In genomic region chr7:34943581-34944123, GRCm38 (mm10) we compare ENCODE assay signal across 17 mouse cellular contexts. TPM values are rescaled to one million over a fixed set of nuclear protein-coding genes. Genes with fewer than 3 reads are reported as not detected.
DNase-seq lines count a peak whose midpoint lies in the region; ATAC-seq and TF ChIP-seq lines count a peak whose summit lies in the region.
"Had no signal": no experiment of that assay in that cellular context is flagged by ENCODE, and none has a peak within 500 bp of the region (broad histone marks: within the 10 kb centered on the region; RNA-seq: fewer than 3 reads in every experiment).

No protein-coding gene starts in this region.

- no peak for TF ChIP-seq EP300 in liver, postnatal 0 days (IDR thresholded peaks at IDR 0.05; ENCODE audit: low read depth)
- TF ChIP-seq EP300 in CH12.LX (IDR thresholded peaks at IDR 0.05; ENCODE audit: low read length) (no peak), ES-Bruce4 (IDR thresholded peaks at IDR 0.05; ENCODE audit: insufficient read depth, low read depth, low read length) (no peak)

- H3K27ac ChIP-seq in liver, postnatal 0 days (ENCODE audit: low read depth): no peak overlapping the region
- no peak overlapping the region for H3K27ac ChIP-seq in CH12.LX (ENCODE audit: insufficient read depth, low read depth)
- no peak overlapping the region for H3K27ac ChIP-seq in ES-Bruce4 (ENCODE audit: insufficient read depth, low read length)
- no peak overlapping the region for H3K27ac ChIP-seq in forebrain, embryonic 12.5 days
- H3K27ac ChIP-seq in forebrain, embryonic 10.5 days: no peak overlapping the region
- H3K27ac ChIP-seq: embryonic facial prominence, embryonic 13.5 days; hindbrain, embryonic 13.5 days; neural tube, embryonic 15.5 days had no signal

- no peaks in the 10 kb centered on the region for H3K79me2 ChIP-seq in CH12.LX (replicated peaks; ENCODE audit: control insufficient read depth, extremely low read depth, insufficient read depth, poor library complexity, severe bottlenecking)

- dilution Hi-C loops in CH12.LX (cut with MboI; ENCODE audit: extremely low pct_ligation_motif_present, extremely low pct_unique_long_range_greater_than_20kb, low sequenced_read_pairs): no loop called here

- peaks cover 7% of the 10 kb centered on the region; the same call in 1 of the 2 replicates for H3K36me3 ChIP-seq in liver, postnatal 0 days (replicated peaks; ENCODE audit: insufficient read depth, low read length)
- H3K36me3 ChIP-seq in CH12.LX (replicated peaks in 1 of 2; ENCODE audit: control insufficient read depth in 1 of 2, insufficient read depth in 1 of 2, low read length in 1 of 2) (peaks cover 30 to 83% of the 10 kb centered on the region in 2 experiments), ES-Bruce4 (ENCODE audit: control insufficient read depth, insufficient read depth, low read length, poor library complexity, severe bottlenecking) (0 out of 2 replicates have a peak, but pooled peaks cover 2% of the 10 kb centered on the region)
- H3K36me3 ChIP-seq in forebrain, embryonic 12.5 days (replicated peaks): 0 out of 2 replicates have a peak, but pooled peaks cover 7% of the 10 kb centered on the region
- peaks cover 31% of the 10 kb centered on the region for H3K36me3 ChIP-seq in forebrain, embryonic 10.5 days (replicated peaks)
- H3K36me3 ChIP-seq: hindbrain, embryonic 13.5 days had no signal

- TF ChIP-seq CTCF in liver, postnatal 0 days (IDR thresholded peaks at IDR 0.05; ENCODE audit: low read depth): peak; percentile 31
- TF ChIP-seq CTCF in CH12.LX (conservative IDR thresholded peaks at IDR 0.05 in 1 of 2, IDR thresholded peaks at IDR 0.05 in 1 of 2; ENCODE audit: low read depth in 2 of 2, low read length in 2 of 2): peak in 1 of 2 experiments; percentile 50; a peak in 2 of 4 replicates
- peak; percentile 13 for TF ChIP-seq CTCF in ES-Bruce4 (IDR thresholded peaks at IDR 0.05; ENCODE audit: low read depth, low read length)

- H3K4me1 ChIP-seq in liver, postnatal 0 days (ENCODE audit: insufficient read depth): no peaks in the 10 kb centered on the region
- H3K4me1 ChIP-seq in CH12.LX (ENCODE audit: control insufficient read depth in 1 of 2, insufficient read depth in 2 of 2): peaks cover 0 to 13% of the 10 kb centered on the region in 2 experiments; a peak in 2 of 4 replicates
- no peaks in the 10 kb centered on the region for H3K4me1 ChIP-seq in ES-Bruce4 (ENCODE audit: control insufficient read depth, insufficient read depth, low read length)
- peaks cover 53% of the 10 kb centered on the region for H3K4me1 ChIP-seq in forebrain, embryonic 12.5 days
- H3K4me1 ChIP-seq in forebrain, embryonic 10.5 days: peaks cover 31% of the 10 kb centered on the region

- no peak overlapping the region for H3K4me3 ChIP-seq in liver, postnatal 0 days (ENCODE audit: low read depth, low read length)
- H3K4me3 ChIP-seq in CH12.LX (replicated peaks in 1 of 3; ENCODE audit: low read depth in 2 of 3, low read length in 2 of 3, poor library complexity in 1 of 3) (no peak overlapping the region), ES-Bruce4 (ENCODE audit: low read depth, low read length) (no peak overlapping the region)
- H3K4me3 ChIP-seq in forebrain, embryonic 12.5 days (replicated peaks): no peak overlapping the region
- no peak overlapping the region for H3K4me3 ChIP-seq in forebrain, embryonic 10.5 days
- H3K4me3 ChIP-seq: embryonic facial prominence, embryonic 13.5 days; hindbrain, embryonic 13.5 days; neural tube, embryonic 15.5 days had no signal

- TF ChIP-seq POLR2A in CH12.LX (IDR thresholded peaks at IDR 0.05; ENCODE audit: low read depth, low read length): no peak
- TF ChIP-seq POLR2A in ES-Bruce4 (IDR thresholded peaks at IDR 0.05; ENCODE audit: insufficient read depth, low read length): no peak

- DNase-seq in liver, postnatal 0 days: no peak
- DNase-seq in liver: no peak
- no peak for DNase-seq in CH12.LX (ENCODE audit: extremely low read depth)
- peak; percentile 46 for DNase-seq in thymus, postnatal 0 days (ENCODE audit: low spot score)
- no peak for DNase-seq in forebrain, embryonic 10.5 days (ENCODE audit: extremely low spot score, low spot score)
- DNase-seq: adrenal gland, postnatal 10 days; cerebellum, adult 9-10 months; gastrocnemius, postnatal 25 days; kidney, adult 2 months; kidney, postnatal 25 days; lung, postnatal 14 days had no signal

- 61% methylated on average over 4 of the region's 4 CpGs for WGBS in liver, postnatal 0 days (ENCODE audit: insufficient replicate concordance)
- WGBS in forebrain, embryonic 12.5 days: 73% methylated on average over 4 of the region's 4 CpGs
- 77% methylated on average over 4 of the region's 4 CpGs for WGBS in forebrain, embryonic 10.5 days

- H3K9me3 ChIP-seq in liver, postnatal 0 days (ENCODE audit: low read length): no peaks in the 10 kb centered on the region
- H3K9me3 ChIP-seq in CH12.LX (replicated peaks; ENCODE audit: low read length) (no peaks in the 10 kb centered on the region), ES-Bruce4 (replicated peaks; ENCODE audit: control insufficient read depth, insufficient read depth, low read length, poor library complexity, severe bottlenecking) (no peaks in the 10 kb centered on the region)
- no peaks in the 10 kb centered on the region for H3K9me3 ChIP-seq in forebrain, embryonic 12.5 days
- H3K9me3 ChIP-seq in forebrain, embryonic 10.5 days: no peaks in the 10 kb centered on the region
- H3K9me3 ChIP-seq: embryonic facial prominence, embryonic 13.5 days; hindbrain, embryonic 13.5 days; neural tube, embryonic 15.5 days had no signal

- H3K27me3 ChIP-seq in liver, postnatal 0 days (ENCODE audit: insufficient read depth, low read length): no peaks in the 10 kb centered on the region
- H3K27me3 ChIP-seq in CH12.LX (replicated peaks): no peaks in the 10 kb centered on the region
- H3K27me3 ChIP-seq in ES-Bruce4 (ENCODE audit: control insufficient read depth, insufficient read depth, low read length, poor library complexity, severe bottlenecking): no peaks in the 10 kb centered on the region
- H3K27me3 ChIP-seq in forebrain, embryonic 12.5 days: no peaks in the 10 kb centered on the region
- no peaks in the 10 kb centered on the region for H3K27me3 ChIP-seq in forebrain, embryonic 10.5 days (ENCODE audit: poor library complexity, severe bottlenecking)
- H3K27me3 ChIP-seq: embryonic facial prominence, embryonic 13.5 days; hindbrain, embryonic 13.5 days; neural tube, embryonic 15.5 days had no signal

- no peak overlapping the region for H3K9ac ChIP-seq in liver, postnatal 0 days (replicated peaks)
- H3K9ac ChIP-seq in CH12.LX (ENCODE audit: insufficient read depth, low read depth) (no peak overlapping the region), ES-Bruce4 (ENCODE audit: low read depth, poor library complexity, severe bottlenecking) (no peak overlapping the region)
- no peak overlapping the region for H3K9ac ChIP-seq in forebrain, embryonic 12.5 days
- H3K9ac ChIP-seq: embryonic facial prominence, embryonic 13.5 days; hindbrain, embryonic 13.5 days; neural tube, embryonic 15.5 days had no signal

- in situ Hi-C loops in CH12.LX (cut with MboI; ENCODE audit: low pct_ligation_motif_present, low pct_unique_long_range_greater_than_20kb, low sequenced_read_pairs): no loop called here

- no peak for ATAC-seq in liver, postnatal 0 days
- no peak for ATAC-seq in forebrain, embryonic 12.5 days (ENCODE audit: low FRiP score)
- ATAC-seq: CD4-positive, CD25-positive, alpha-beta regulatory T cell, adult 4 months had no signal

- H3K4me2 ChIP-seq in liver, postnatal 0 days (ENCODE audit: low read depth, low read length): no peak overlapping the region
- no peak overlapping the region for H3K4me2 ChIP-seq in CH12.LX (ENCODE audit: insufficient read depth, low read depth, poor library complexity, severe bottlenecking)
- no peak overlapping the region for H3K4me2 ChIP-seq in forebrain, embryonic 12.5 days
- H3K4me2 ChIP-seq: embryonic facial prominence, embryonic 13.5 days; hindbrain, embryonic 13.5 days; neural tube, embryonic 15.5 days had no signal

- peak; percentile 26 for TF ChIP-seq RAD21 in CH12.LX (IDR thresholded peaks at IDR 0.05; ENCODE audit: low read depth, low read length)

TF ChIP-seq in CH12.LX, 34 proteins besides CTCF, POLR2A, EP300 and RAD21:
- TF ChIP-seq SMC3 (IDR thresholded peaks at IDR 0.05; ENCODE audit: low read depth, low read length): peak; percentile 37
- TF ChIP-seq SIN3A (IDR thresholded peaks at IDR 0.05; ENCODE audit: low read length): no peak

RNA-seq across cellular contexts. Expression of gene Pepd, which starts 31.5 kb away (rescaled TPM):
- 27.5 and 30.2 TPM in 2 replicates for polyA plus RNA-seq in liver, postnatal 0 days (2015; fragmentation: Nextera tagmentation; extraction: Ambion mirVana)
- 68.3 and 68.5 TPM in 2 replicates for total RNA-seq in CH12.LX (2012; rRNA removed)
- 52.4 and 63.7 TPM in 2 replicates for total RNA-seq in CH12.LX (2014; rRNA removed)
- 50.9 and 53.5 TPM in 2 replicates for polyA plus RNA-seq in CH12.LX (2012; ENCODE audit: insufficient read length, low read depth)
- 16.9 and 17.7 TPM in 2 replicates for polyA plus RNA-seq in ES-Bruce4 (2011; ENCODE audit: insufficient read depth, insufficient read length, low read depth, missing spikeins)
- polyA plus RNA-seq in thymus, postnatal 0 days (2015; fragmentation: Nextera tagmentation; extraction: Ambion mirVana): 79.5 and 82.5 TPM in 2 replicates
- polyA plus RNA-seq in forebrain, embryonic 12.5 days (2016; fragmentation: Nextera tagmentation; extraction: Ambion mirVana): 54.9 and 58.6 TPM in 2 replicates
- polyA plus RNA-seq in forebrain, embryonic 10.5 days (2016; fragmentation: Nextera tagmentation; extraction: Ambion mirVana): 74.0 and 78.5 TPM in 2 replicates
